ENCODE assay signal across 12 mouse cellular contexts in the genomic region with DNA sequence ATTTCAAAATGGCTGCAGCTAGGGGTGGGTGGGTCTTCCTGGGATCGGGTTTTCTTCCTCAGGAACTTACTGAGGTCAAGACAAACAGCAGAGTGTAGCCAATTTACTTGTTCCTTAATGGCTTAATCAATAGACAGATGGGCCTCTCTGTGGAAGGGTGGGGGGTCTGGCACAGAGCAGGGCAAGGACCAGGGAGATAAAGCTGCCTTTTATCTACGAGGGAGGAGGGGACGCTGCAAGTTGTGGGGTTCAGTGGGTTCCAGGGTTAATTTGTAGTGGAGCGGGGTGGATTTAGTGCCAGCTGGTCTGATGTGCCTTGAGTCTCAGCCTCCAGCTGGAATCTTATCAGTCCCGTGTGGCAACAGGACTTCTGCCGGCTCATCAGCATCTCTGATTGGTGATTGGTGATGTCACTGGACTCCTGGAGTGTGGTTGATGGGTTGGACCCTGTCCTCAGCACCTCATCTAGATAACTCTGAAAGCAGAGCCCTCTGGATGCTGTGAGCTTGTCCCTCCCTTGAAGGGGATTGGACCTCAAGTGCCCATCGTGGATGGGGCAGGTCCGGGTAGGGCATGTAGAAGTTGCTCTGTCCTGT.
DNase-seq lines count a peak whose midpoint lies in the region; ATAC-seq and TF ChIP-seq lines count a peak whose summit lies in the region.
"Had no signal": no experiment of that assay in that cellular context is flagged by ENCODE, and none has a peak within 500 bp of the region (broad histone marks: within the 10 kb centered on the region; RNA-seq: fewer than 3 reads in every experiment).

No protein-coding gene starts in this region.

- TF ChIP-seq CTCF in lung, embryonic 14.5 days (IDR thresholded peaks at IDR 0.05; ENCODE audit: low read depth) = no peak
- no peak for TF ChIP-seq CTCF in forebrain, postnatal 0 days (IDR thresholded peaks at IDR 0.05; ENCODE audit: low read depth)
- TF ChIP-seq CTCF in liver, embryonic 14.5 days (IDR thresholded peaks at IDR 0.05; ENCODE audit: low read depth) = no peak

- no peak for TF ChIP-seq EP300 in liver, embryonic 14.5 days (IDR thresholded peaks at IDR 0.05; ENCODE audit: low read depth)

- H3K9me3 ChIP-seq in lung, embryonic 14.5 days (ENCODE audit: low read depth, low read length) = no peaks in the 10 kb centered on the region
- H3K9me3 ChIP-seq in forebrain, postnatal 0 days (ENCODE audit: low read length) = no peaks in the 10 kb centered on the region
- no peaks in the 10 kb centered on the region for H3K9me3 ChIP-seq in liver, embryonic 14.5 days (ENCODE audit: control insufficient read depth, low read length)
- no peaks in the 10 kb centered on the region for H3K9me3 ChIP-seq in neural tube, embryonic 15.5 days (replicated peaks)

- intact Hi-C loops in heart, postnatal 10 days (cut with DNase I) = no loop called here

- 21% methylated on average over 8 of the region's 8 CpGs for WGBS in lung, embryonic 14.5 days
- WGBS in forebrain, postnatal 0 days = 45% methylated on average over 8 of the region's 8 CpGs
- 28% methylated on average over 8 of the region's 8 CpGs for WGBS in liver, embryonic 14.5 days (ENCODE audit: insufficient replicate concordance)
- WGBS in neural tube, embryonic 15.5 days = 32% methylated on average over 8 of the region's 8 CpGs

- H3K4me2 ChIP-seq in lung, embryonic 14.5 days = no peak overlapping the region
- peak overlapping the region; percentile 13; the same call in 1 of the 2 replicates for H3K4me2 ChIP-seq in forebrain, postnatal 0 days (ENCODE audit: low read depth)
- H3K4me2 ChIP-seq in liver, embryonic 14.5 days (ENCODE audit: low read depth) = no peak overlapping the region
- peak overlapping the region; percentile 41; the same call in 1 of the 2 replicates for H3K4me2 ChIP-seq in neural tube, embryonic 15.5 days
- H3K4me2 ChIP-seq: heart, embryonic 11.5 days had no signal

- H3K9ac ChIP-seq in lung, embryonic 14.5 days = no peak overlapping the region
- peak overlapping the region; percentile 18; the same call in 1 of the 2 replicates for H3K9ac ChIP-seq in forebrain, postnatal 0 days
- H3K9ac ChIP-seq in liver, embryonic 14.5 days (replicated peaks) = no peak overlapping the region
- H3K9ac ChIP-seq in neural tube, embryonic 15.5 days (replicated peaks) = no peak overlapping the region

- H3K36me3 ChIP-seq in lung, embryonic 14.5 days (ENCODE audit: insufficient read depth) = no peaks in the 10 kb centered on the region
- H3K36me3 ChIP-seq in forebrain, postnatal 0 days (ENCODE audit: insufficient read depth) = no peaks in the 10 kb centered on the region
- no peaks in the 10 kb centered on the region for H3K36me3 ChIP-seq in liver, embryonic 14.5 days (replicated peaks; ENCODE audit: control insufficient read depth, insufficient read depth, low read depth)
- no peaks in the 10 kb centered on the region for H3K36me3 ChIP-seq in neural tube, embryonic 15.5 days

- H3K27ac ChIP-seq in lung, embryonic 14.5 days (ENCODE audit: low read depth) = no peak overlapping the region
- H3K27ac ChIP-seq in forebrain, postnatal 0 days (ENCODE audit: low read depth, low read length) = peak overlapping the region; percentile 78
- H3K27ac ChIP-seq in liver, embryonic 14.5 days = no peak overlapping the region
- H3K27ac ChIP-seq in neural tube, embryonic 15.5 days (replicated peaks) = peak overlapping the region; percentile 81

- no peaks in the 10 kb centered on the region for H3K27me3 ChIP-seq in lung, embryonic 14.5 days (ENCODE audit: insufficient read depth, low read length)
- H3K27me3 ChIP-seq in forebrain, postnatal 0 days (ENCODE audit: insufficient read depth, low read length) = no peaks in the 10 kb centered on the region
- H3K27me3 ChIP-seq in liver, embryonic 14.5 days (ENCODE audit: control insufficient read depth, insufficient read depth, low read length) = no peaks in the 10 kb centered on the region
- H3K27me3 ChIP-seq in neural tube, embryonic 15.5 days (replicated peaks) = no peaks in the 10 kb centered on the region

- no peak overlapping the region for H3K4me3 ChIP-seq in lung, embryonic 14.5 days (ENCODE audit: low read depth, low read length)
- no peak overlapping the region for H3K4me3 ChIP-seq in forebrain, postnatal 0 days (ENCODE audit: low read depth, low read length)
- H3K4me3 ChIP-seq in liver, embryonic 14.5 days (ENCODE audit: insufficient read depth in 1 of 2, low read depth in 2 of 2, low read length in 2 of 2) = no peak overlapping the region
- H3K4me3 ChIP-seq in neural tube, embryonic 15.5 days (replicated peaks) = no peak overlapping the region
- H3K4me3 ChIP-seq: erythroblast, embryonic 14.5 days had no signal

- H3K4me1 ChIP-seq in lung, embryonic 14.5 days (ENCODE audit: insufficient read depth) = no peaks in the 10 kb centered on the region
- H3K4me1 ChIP-seq in forebrain, postnatal 0 days (ENCODE audit: insufficient read depth) = peaks cover 18% of the 10 kb centered on the region
- peaks cover 10 to 24% of the 10 kb centered on the region in 2 experiments for H3K4me1 ChIP-seq in liver, embryonic 14.5 days (replicated peaks; ENCODE audit: control insufficient read depth in 2 of 2, insufficient read depth in 2 of 2, low read length in 1 of 2)
- peaks cover 66% of the 10 kb centered on the region for H3K4me1 ChIP-seq in neural tube, embryonic 15.5 days

- DNase-seq in lung, embryonic 14.5 days = peak; percentile 60
- no peak for DNase-seq in lung, adult 18-20 months
- DNase-seq in forebrain, postnatal 0 days = no peak
- no peak for DNase-seq in liver, embryonic 14.5 days (ENCODE audit: low read depth in 3 of 3, low spot score in 3 of 3)
- DNase-seq in adrenal gland, adult 2 months = no peak
- DNase-seq in adrenal gland, postnatal 4 days (ENCODE audit: low spot score in 2 of 2) = no peak
- no peak for DNase-seq in heart, postnatal 10 days
- DNase-seq: cerebellum, adult 8-10 months; kidney, postnatal 14 days had no signal

- peak; percentile 68; the same call in 1 of the 2 replicates for ATAC-seq in lung, embryonic 14.5 days (ENCODE audit: insufficient read depth)
- ATAC-seq in forebrain, postnatal 0 days = no peak; the same call in 1 of the 2 replicates
- peak; percentile 50; the same call in 1 of the 2 replicates for ATAC-seq in liver, embryonic 14.5 days (ENCODE audit: insufficient read depth)
- ATAC-seq in neural tube, embryonic 15.5 days (ENCODE audit: low FRiP score) = peak; percentile 16; the same call in 1 of the 2 replicates

Comparison
In these comparisons a context has a peak if more than half of its experiments do, and no peak if none do; other contexts are left out.
1. H3K27ac ChIP-seq: peak in forebrain, postnatal 0 days (single experiment) and neural tube, embryonic 15.5 days (single experiment); none in lung, embryonic 14.5 days (single experiment) and liver, embryonic 14.5 days (single experiment).
2. H3K4me2 ChIP-seq: peak in forebrain, postnatal 0 days (single experiment) and neural tube, embryonic 15.5 days (single experiment); none in lung, embryonic 14.5 days (single experiment) and liver, embryonic 14.5 days (single experiment).